Mouse (Mus musculus) heart, embryonic 14.5 days (tissue): ENCODE data around the gene Slc25a26. TPM values are rescaled to one million over a fixed set of nuclear protein-coding genes. Genes with fewer than 3 reads are reported as not detected.

Experiments
- ATAC-seq: fragments of 200-750 bp; cut with Nextera tagmentation; 2 replicates; pipeline ENCODE4 v1.8.0; 2017; ENCODE audit warnings: low read depth, moderate TSS enrichment; ENCODE audit not compliant: insufficient number of reproducible peaks, insufficient read depth, low FRiP score
- H3K27ac ChIP-seq, 2 experiments: fragments of 200-500 bp in 1 of 2; fragments of 300-500 bp in 1 of 2; sonication (generic) in 1 of 2; replicated peaks in 1 of 2; 2 replicates each; pipeline ENCODE4 v1.5.1; 2012 to 2014; ENCODE audit warnings: low read depth in 2 of 2, low read length in 2 of 2, control low read depth in 1 of 2, mild to moderate bottlenecking in 1 of 2, mixed read lengths in 1 of 2; ENCODE audit not compliant: control insufficient read depth in 1 of 2, insufficient read depth in 1 of 2
- H3K27me3 ChIP-seq: fragments of 300-500 bp; sonication (generic); 2 replicates; pipeline ENCODE4 v1.6.1; 2014; ENCODE audit warnings: mild to moderate bottlenecking, low read length, control low read depth; ENCODE audit not compliant: control insufficient read depth, insufficient read depth
- H3K36me3 ChIP-seq: fragments of 300-500 bp; sonication (generic); 2 replicates; pipeline ENCODE4 v1.6.1; 2014; ENCODE audit warnings: mild to moderate bottlenecking, control low read depth, low read length, mixed read lengths; ENCODE audit not compliant: control insufficient read depth, insufficient read depth
- H3K4me1 ChIP-seq, 2 experiments: fragments of 200-500 bp in 1 of 2; fragments of 300-500 bp in 1 of 2; sonication (generic) in 1 of 2; 2 replicates each; pipeline ENCODE4 v1.6.1; 2012 to 2014; ENCODE audit warnings: low read length in 2 of 2, control low read depth in 1 of 2, mixed read lengths in 1 of 2; ENCODE audit not compliant: control insufficient read depth in 2 of 2, insufficient read depth in 2 of 2
- H3K4me2 ChIP-seq: fragments of 300-500 bp; sonication (generic); 2 replicates; pipeline ENCODE4 v1.6.1; 2014; ENCODE audit warnings: mild to moderate bottlenecking, low read length
- H3K4me3 ChIP-seq, 2 experiments: fragments of 200-500 bp in 1 of 2; fragments of 300-500 bp in 1 of 2; sonication (generic) in 1 of 2; 2 replicates each; pipeline ENCODE4 v1.5.1; 2012 to 2014; ENCODE audit warnings: low read length in 2 of 2, mild to moderate bottlenecking in 2 of 2, control low read depth in 1 of 2, low read depth in 1 of 2, moderate library complexity in 1 of 2; ENCODE audit not compliant: control insufficient read depth in 1 of 2, insufficient read depth in 1 of 2
- H3K9ac ChIP-seq: fragments of 300-500 bp; sonication (generic); 2 replicates; pipeline ENCODE4 v1.6.1; 2014; ENCODE audit warnings: mild to moderate bottlenecking, low read length
- H3K9me3 ChIP-seq: fragments of 300-500 bp; sonication (generic); 2 replicates; pipeline ENCODE4 v1.6.1; 2016; ENCODE audit warnings: low read length, control low read depth; ENCODE audit not compliant: control insufficient read depth
- WGBS: fragments of 180-500 bp; shearing (Covaris S2); extraction: QIAGEN DNeasy Blood & Tissue Kit; methylation state at CpG from one replicate; pipeline ENCODE4 v1.1.7; 2014; 5-methylcytosine and 5-hydroxymethylcytosine counted together
- polyA plus RNA-seq: library from polyadenylated mRNA; unstranded; fragments of >200 nt; fragmentation: Nextera tagmentation; extraction: Ambion mirVana; gene quantifications from 2 replicates; pipeline ENCODE4 v1.2.1, GENCODE M21; 2014

Slc25a26 gene
- polyA plus RNA-seq, 1 experiment from 2014 or later: 13.7 TPM

DNA sequence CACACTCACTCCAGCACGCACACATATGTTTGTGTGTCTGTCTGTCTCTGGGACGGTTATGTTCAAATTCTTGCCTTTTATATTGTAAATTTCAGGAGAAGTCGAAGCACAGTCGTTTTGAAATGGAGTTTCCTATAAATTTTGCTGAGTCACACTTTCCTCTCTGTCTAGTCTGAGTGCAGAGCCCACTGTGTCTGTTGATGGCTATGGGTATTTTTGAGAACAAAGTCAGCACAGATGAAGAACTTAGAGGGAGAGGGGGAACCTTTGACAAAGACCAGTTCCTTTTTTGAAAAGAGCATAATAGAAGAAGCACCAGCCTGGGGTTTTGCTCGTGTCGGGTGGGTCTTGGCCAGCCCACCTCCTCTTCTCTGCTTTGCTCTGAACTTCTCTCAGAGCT, 9.1 kb downstream of the Slc25a26 start:
- no peak overlapping the region for H3K27ac ChIP-seq
- 81% methylated on average over 6 of the region's 6 CpGs for WGBS

DNA sequence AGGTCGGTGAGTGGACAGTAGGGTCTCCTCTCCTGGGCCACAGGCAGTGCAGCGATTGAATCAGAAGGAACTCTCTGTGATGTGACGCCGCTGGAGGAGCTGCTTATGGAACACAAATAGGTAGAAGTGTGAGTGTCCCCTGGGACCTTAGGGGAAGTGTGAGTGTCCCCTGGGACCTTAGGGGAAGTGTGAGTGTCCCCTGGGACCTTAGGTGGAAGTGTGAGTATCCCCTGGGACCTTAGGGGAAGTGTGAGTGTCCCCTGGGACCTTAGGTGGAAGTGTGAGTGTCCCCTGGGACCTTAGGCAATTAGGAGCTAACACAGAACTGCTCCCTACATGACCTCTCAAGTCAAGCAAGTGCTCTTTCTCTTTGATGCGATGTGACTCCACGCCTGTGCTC, 18.0 kb downstream of the Slc25a26 start:
- Histone ChIP-seq H3K9ac (no peak overlapping the region), H3K27me3 (no peaks in the 10 kb centered on the region), H3K4me1 (no peaks in the 10 kb centered on the region), H3K27ac (no peak overlapping the region), H3K36me3 (no peaks in the 10 kb centered on the region), H3K4me2 (no peak overlapping the region), H3K9me3 (no peaks in the 10 kb centered on the region), H3K4me3 (no peak overlapping the region)
- ATAC-seq: no peak
- 90% methylated on average over 6 of the region's 6 CpGs for WGBS

More for the DNA sequence above, 9.1 kb downstream of the Slc25a26 start:
- Histone ChIP-seq H3K4me1 (no peaks in the 10 kb centered on the region), H3K9ac (no peak overlapping the region), H3K4me2 (no peak overlapping the region), H3K36me3 (peaks cover 11% of the 10 kb centered on the region; the same call in 1 of the 2 replicates), H3K27me3 (no peaks in the 10 kb centered on the region), H3K9me3 (no peaks in the 10 kb centered on the region), H3K4me3 (no peak overlapping the region)
- no peak for ATAC-seq

DNA sequence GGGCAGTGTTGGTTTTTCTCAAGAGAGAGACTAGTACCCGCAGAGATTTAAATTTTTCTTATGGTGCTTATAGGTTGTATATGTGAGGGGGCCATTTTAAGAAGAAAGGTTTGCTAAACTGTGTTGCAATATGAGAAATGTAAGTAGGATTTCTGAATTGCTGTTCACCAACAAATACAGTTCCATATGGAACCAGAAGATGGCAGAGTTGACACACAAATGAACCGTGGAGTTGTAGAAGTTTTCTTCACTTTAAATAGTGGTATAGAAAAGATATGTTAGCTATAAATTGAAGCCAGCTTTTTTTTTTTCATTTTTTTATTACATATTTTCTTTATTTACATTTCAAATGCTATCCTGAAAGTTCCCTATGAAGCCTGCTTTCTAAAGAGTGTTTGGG, 24.2 kb downstream of the Slc25a26 start:
- H3K27me3 ChIP-seq: no peaks in the 10 kb centered on the region
- no peak overlapping the region for H3K9ac ChIP-seq
- no peaks in the 10 kb centered on the region for H3K36me3 ChIP-seq
- H3K4me2 ChIP-seq: no peak overlapping the region
- ATAC-seq: no peak
- no peaks in the 10 kb centered on the region for H3K9me3 ChIP-seq
- H3K4me3 ChIP-seq: no peak overlapping the region
- H3K4me1 ChIP-seq: no peaks in the 10 kb centered on the region
- H3K27ac ChIP-seq: no peak overlapping the region
- WGBS: 30% methylated on average over 2 of the region's 2 CpGs

DNA sequence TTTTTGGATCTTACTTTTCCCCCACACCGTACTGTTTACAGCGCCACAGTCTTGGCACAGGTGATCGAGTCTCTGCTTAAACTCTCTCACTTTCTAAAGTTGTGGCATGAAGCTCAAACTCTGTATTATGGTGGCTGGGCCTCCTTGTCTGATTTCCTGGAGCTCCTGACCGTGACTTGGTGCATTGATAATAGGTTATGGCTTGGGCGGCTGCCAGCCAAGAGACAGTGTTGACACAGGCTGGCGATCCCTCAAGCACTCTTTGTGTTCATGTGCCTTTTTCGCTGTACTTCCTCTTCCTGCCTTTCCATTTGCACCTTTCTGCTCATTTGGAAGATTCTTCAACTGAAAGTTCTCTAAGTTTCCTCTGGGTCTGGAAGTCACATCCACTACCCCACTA, 30.6 kb downstream of the Slc25a26 start:
- H3K36me3 ChIP-seq: no peaks in the 10 kb centered on the region
- no peak overlapping the region for H3K4me2 ChIP-seq
- H3K4me3 ChIP-seq: no peak overlapping the region
- no peaks in the 10 kb centered on the region for H3K9me3 ChIP-seq
- peaks cover 3 to 6% of the 10 kb centered on the region in 2 experiments; a peak in 2 of 4 replicates for H3K4me1 ChIP-seq
- WGBS: 57% methylated on average over 7 of the region's 7 CpGs
- ATAC-seq: no peak
- H3K9ac ChIP-seq: no peak overlapping the region
- no peak overlapping the region for H3K27ac ChIP-seq
- H3K27me3 ChIP-seq: no peaks in the 10 kb centered on the region

DNA sequence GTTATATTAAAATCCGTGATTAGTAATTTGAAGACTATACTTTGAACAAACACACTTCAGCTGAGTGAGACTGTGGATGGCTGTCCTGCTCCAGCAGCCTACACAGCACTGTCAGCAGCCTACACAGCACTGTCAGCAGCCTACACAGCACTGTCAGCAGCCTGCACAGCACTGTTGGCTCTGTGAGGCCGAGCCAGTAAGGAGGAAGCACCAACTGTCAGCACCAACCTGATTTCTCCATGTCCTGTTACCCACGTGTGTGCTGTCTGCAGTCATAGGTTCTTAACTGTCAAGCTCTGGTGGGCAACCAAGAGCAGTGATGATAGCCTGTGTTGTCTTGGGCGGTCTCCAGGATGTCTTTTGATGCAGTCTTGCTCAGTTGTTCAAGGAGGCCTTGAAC, 32.0 kb downstream of the Slc25a26 start:
- H3K27me3 ChIP-seq: no peaks in the 10 kb centered on the region
- WGBS: 66% methylated on average over 4 of the region's 4 CpGs

DNA sequence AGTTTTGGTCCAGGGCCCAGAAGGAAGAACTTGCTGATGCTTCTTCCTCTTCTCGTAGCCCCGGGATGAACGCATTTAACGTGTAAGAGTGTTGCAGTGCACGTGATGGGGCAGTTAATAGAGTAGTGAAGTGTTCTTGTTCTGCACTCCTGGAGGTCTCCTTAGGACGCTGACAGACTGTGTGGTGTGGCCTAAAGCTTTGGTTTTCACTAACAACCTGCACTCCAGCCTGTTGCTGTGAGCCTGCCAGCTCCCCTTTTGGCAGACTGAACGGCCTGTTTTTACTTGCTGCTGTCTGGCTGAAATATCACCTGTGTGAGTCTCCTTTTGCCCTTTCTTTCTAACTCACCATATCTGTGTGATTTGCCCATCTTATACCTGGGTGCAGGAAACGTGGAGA, 36.3 kb downstream of the Slc25a26 start:
- ATAC-seq: no peak
- H3K9me3 ChIP-seq: no peaks in the 10 kb centered on the region
- 80% methylated on average over 8 of the region's 8 CpGs for WGBS

More for the DNA sequence above, 32.0 kb downstream of the Slc25a26 start:
- Histone ChIP-seq H3K27ac (no peak overlapping the region), H3K9ac (no peak overlapping the region), H3K4me2 (no peak overlapping the region), H3K4me3 (no peak overlapping the region), H3K4me1 (peaks cover 3 to 6% of the 10 kb centered on the region in 2 experiments; a peak in 2 of 4 replicates), H3K36me3 (no peaks in the 10 kb centered on the region), H3K9me3 (no peaks in the 10 kb centered on the region)
- no peak for ATAC-seq

DNA sequence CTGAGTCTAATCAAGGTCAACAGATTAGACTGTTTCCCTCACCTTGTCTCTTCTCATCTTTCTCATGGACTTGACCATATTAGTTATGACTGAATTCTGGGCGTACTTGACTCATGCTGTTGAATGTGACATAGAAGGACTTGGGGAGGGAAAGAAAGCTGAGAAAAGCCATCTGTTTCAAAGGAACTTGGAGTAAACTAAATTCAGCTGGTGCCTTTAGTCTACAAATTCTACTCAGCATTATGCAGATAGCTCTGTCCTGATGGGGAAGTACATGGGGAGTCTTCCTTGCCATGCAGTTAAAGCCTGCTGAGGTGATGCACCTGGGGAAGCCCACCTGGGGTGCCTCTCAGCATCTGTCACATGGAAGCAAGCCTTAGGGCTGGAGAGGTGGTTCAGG, 37.5 kb downstream of the Slc25a26 start:
- H3K9me3 ChIP-seq: no peaks in the 10 kb centered on the region
- no peaks in the 10 kb centered on the region for H3K27me3 ChIP-seq
- H3K9ac ChIP-seq: no peak overlapping the region
- no peak overlapping the region for H3K27ac ChIP-seq
- H3K4me2 ChIP-seq: no peak overlapping the region
- 91% methylated on average over 1 of the region's 1 CpGs for WGBS
- H3K4me1 ChIP-seq: no peaks in the 10 kb centered on the region; a peak in 1 of 4 replicates
- ATAC-seq: no peak
- no peaks in the 10 kb centered on the region for H3K36me3 ChIP-seq
- H3K4me3 ChIP-seq: no peak overlapping the region

More for the DNA sequence above, 36.3 kb downstream of the Slc25a26 start:
- Histone ChIP-seq H3K27ac (no peak overlapping the region), H3K9ac (no peak overlapping the region), H3K27me3 (no peaks in the 10 kb centered on the region), H3K4me1 (no peaks in the 10 kb centered on the region; a peak in 1 of 4 replicates), H3K4me2 (no peak overlapping the region), H3K36me3 (no peaks in the 10 kb centered on the region), H3K4me3 (no peak overlapping the region)

DNA sequence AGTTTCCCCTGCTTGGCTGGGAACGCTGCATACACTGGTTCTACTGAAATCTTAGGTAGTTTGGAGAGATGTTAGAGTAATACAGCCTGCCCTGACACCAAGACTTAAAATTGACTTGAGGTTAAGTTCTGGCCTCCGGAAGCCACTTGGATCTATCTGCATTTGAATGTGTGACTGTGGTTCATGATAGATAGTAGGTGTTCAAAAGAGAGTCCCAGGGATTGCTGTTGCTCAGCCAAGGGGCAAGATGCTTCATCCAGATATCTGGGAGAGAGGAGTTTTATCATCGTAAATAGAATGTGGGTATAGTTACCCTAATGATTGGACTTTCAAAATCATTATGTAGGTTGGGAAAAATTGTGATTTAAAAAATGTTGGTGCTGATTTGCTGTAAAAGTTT, 40.0 kb downstream of the Slc25a26 start:
- Histone ChIP-seq H3K9ac (no peak overlapping the region), H3K27ac (no peak overlapping the region), H3K27me3 (no peaks in the 10 kb centered on the region), H3K4me2 (no peak overlapping the region), H3K36me3 (no peaks in the 10 kb centered on the region), H3K4me1 (peaks cover 0 to 5% of the 10 kb centered on the region in 2 experiments; a peak in 2 of 4 replicates), H3K9me3 (no peaks in the 10 kb centered on the region), H3K4me3 (no peak overlapping the region)
- no peak for ATAC-seq
- WGBS: 77% methylated on average over 3 of the region's 3 CpGs
